Mouse (Mus musculus): ENCODE results near the gene Ankrd17.

Ankrd17 gene

DNA sequence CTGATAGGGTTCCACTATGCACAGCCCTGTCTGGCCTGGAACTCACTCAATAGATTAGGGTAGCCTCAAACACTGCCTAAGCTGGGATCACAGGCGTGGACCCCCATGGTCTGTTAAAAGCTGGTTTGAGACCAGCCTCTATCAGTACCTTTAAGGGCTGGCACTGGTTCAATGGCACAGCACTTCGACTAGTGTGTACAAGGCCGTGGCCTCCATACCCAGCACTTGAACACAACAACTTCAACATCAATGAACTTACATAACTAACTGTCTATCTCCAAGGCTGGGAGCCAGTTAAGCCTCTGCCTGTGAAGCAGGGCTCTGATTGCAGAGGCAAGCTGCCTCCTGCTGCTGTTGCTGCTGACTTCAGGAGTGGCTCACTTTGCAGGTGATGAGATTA is 148.6 kb downstream of the Ankrd17 start:
- no peak for DNase-seq (ENCODE audit: low spot score)

- DNase-seq (ENCODE audit: low spot score): no peak
These were observed 149.2 kb downstream of the Ankrd17 start for GRCm38 (mm10) chr5:90217226-90217625.

DNA sequence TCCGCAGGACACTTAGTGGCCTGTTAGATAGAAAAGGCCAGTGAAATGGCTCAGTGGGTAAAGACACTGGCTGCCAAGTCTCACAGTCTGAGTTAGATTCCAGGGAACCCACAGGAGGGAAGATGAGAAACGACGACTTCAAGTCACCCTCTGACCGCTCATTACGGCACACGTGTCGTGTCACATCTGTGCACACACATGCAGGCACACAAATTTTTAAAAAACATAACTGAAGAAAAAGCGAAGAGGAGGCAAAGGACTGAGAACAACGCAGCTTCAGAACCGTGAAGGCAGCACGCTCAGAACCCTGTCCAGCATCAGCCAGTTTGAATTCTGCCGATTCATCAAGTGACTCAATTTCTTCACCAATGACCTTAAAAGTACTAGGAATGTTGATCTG is 153.0 kb downstream of the Ankrd17 start:
- no peak for DNase-seq (ENCODE audit: low spot score)

DNA sequence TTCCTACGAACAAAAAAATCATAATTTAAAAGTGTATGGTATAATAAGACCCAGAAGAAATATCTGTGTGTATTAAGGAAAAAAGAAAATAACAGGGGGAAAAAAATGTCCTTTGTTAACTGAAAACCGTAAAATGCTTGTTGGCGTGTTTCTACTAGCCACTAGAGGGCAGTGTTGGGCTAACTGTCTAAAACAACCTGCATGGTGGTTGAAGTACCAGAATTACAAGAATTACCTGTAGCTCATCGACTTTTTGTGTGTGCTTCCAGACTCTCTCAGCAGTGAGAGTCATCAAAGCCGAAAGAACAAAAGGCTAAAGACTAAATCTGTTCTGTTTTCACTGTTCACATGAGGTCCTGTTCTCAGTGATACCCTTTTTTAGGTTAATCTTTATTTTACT is 163.2 kb downstream of the Ankrd17 start:
- DNase-seq (ENCODE audit: low spot score): peak; percentile 80

DNA sequence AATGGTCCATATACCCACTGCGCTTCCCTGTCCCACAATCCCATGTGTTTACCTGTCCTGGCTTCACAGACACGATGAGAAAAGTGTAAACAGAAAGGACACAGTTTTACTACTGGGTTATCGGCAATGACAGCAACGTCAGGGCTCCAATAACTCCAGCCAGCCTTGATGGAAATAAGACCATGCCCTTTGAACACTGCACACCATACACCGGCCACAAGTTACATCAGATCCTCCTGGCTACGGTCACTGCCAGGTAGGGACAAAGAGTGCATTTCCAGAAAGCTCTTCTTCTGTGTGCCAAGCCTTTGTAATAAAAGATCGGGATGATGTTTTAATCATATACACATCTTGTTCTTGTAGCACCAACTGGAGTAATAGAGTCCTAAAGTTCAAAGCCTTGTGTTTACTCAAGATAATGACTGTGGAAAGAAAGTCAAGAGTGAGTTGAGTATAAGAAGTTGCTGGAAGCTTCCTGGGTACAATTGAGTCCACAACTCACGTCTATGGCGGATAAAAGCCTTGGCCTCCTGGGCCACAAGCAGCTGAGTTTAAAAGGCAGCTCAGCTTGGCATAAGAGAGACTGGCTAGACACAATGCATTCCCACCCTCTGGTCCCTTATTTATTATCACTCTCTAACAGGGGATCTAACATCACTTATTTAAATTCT is 163.8 kb downstream of the Ankrd17 start:
- DNase-seq (ENCODE audit: low spot score): no peak

- peak; percentile 26 for DNase-seq (ENCODE audit: low spot score)
These were observed 166.3 kb downstream of the Ankrd17 start for GRCm38 (mm10) chr5:90199922-90200632.

GRCm38 (mm10) chr5:90194831-90195230 is 171.5 kb downstream of the Ankrd17 start:
- peak; percentile 84 for DNase-seq (ENCODE audit: low spot score)

GRCm38 (mm10) chr5:90182782-90183181 is 183.6 kb downstream of the Ankrd17 start:
- no peak for DNase-seq (ENCODE audit: low spot score)

DNA sequence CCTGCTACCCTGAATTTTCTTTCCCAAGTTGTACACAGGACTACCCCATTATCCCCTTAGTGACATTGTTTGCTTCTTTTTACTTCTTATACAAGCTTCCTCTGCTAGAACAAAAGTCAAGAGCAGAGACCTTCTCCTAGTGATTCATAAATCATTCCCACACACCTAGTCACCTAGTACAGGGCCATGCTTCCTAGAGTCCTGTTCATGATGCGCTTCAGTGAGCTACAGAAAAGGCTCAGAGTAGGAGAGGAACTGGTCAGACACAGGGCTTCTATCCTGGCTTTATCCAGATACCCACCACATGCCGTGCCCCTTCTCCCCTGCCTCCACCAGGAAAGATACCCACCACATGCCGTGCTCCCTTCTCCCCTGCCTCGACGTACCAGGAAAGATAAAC is 187.3 kb downstream of the Ankrd17 start:
- DNase-seq (ENCODE audit: low spot score): no peak

- DNase-seq (ENCODE audit: low spot score): no peak
These were observed 188.3 kb downstream of the Ankrd17 start for GRCm38 (mm10) chr5:90178116-90178515.

All from embryo, embryonic 10.5 days (tissue).